Mouse (Mus musculus) frontal cortex, postnatal 14 days (tissue): ENCODE data around the gene Akap8.

Experiments used
- DNase-seq, 2 experiments: peaks; one replicate each; pipeline ENCODE4 v3.0.0; 2022; ENCODE audit warnings: low spot score in 2 of 2

Gene Akap8

GRCm38 (mm10) chr17:32284262-32285137 lies 36.5 kb downstream of the Akap8 start, which contains the start of gene Brd4:
TSS of gene Brd4 (minus strand) at chr17:32284722.
- DNase-seq: peak; percentile 82 to 87

DNA sequence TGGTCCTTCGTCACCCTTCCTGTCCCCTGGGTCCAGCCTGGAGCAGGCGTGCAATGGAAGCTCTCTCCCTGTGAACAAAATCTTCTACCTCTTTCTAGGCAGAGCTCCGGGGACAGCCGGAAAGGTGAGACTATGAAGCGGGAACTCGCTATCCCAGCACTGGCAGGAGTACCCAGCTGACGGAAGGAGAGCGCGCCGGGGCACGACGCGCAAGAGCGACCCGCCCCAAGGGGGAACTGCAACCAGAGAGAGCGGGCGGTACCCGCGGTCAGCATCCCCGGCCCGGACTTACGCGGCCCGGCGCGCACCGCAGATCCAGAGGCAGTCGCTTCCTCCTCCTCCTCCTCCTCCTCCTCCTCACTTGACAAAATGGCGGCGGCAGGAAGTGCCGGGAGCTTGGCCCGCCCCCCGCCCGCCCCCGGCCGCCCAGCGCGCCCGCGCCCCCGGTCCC lies 37.2 kb downstream of the Akap8 start:
- peak; percentile 28 to 37 for DNase-seq

DNA sequence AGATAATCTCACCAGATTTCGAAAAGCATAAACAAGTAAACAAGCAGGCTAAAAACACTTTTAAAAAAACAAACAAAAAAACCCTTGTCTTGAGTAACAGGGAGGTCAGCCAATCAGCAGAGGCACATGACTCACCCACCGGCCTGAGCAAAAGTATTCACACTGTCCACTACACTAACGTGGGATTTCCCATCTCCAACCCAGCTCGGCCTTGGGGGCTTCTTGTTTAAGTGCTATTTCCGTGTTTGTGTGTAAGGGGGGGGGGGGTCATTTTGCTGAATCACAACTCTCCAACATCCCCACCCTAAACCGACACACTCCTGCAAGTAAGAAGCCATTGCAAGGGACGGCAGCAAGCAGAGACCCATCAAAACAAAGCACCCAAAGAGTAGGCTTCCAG lies 37.7 kb downstream of the Akap8 start:
- no peak for DNase-seq

- no peak for DNase-seq
These were observed 39.3 kb downstream of the Akap8 start for GRCm38 (mm10) chr17:32281611-32282310.

DNA sequence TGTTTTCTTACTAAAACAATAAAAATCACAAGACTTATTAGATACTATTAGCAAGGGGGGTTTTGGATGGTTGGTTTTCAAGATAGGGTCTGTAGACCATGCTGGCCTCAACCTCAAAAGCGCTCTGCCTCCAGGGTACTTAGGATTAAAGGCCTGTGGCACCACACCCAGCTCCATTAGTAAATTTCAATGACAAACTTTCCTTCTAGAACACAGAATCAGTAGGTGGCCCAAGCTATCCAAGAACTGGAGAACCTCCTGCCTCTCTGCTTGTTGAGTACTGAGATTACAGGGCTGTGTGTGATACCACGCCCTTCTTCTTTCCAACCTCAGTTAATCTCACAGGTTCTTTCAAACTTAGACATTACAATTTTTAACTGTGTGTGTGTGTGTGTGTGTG lies 39.9 kb downstream of the Akap8 start:
- no peak for DNase-seq

DNA sequence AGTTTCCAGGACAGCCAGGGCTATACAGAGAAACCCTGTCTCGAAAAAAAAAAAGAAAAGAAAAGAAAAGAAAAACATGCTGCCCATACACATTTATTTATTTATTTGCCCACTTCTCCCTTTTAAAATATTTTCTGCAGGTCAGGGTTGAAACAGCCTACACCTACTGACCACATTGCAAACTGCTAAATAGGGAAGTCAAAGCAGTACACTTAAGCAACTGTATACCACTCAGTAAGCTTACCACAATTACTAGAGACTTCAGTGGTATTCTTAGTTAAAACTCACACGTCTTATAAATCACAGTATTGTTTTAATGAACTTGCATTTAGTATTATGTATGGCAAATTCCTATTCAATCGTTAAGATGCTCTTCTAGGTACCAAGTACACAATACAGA lies 40.5 kb downstream of the Akap8 start:
- no peak for DNase-seq

- no peak for DNase-seq
These were observed 43.8 kb downstream of the Akap8 start for GRCm38 (mm10) chr17:32277201-32277600.

- DNase-seq: no peak
These were observed 45.5 kb downstream of the Akap8 start for GRCm38 (mm10) chr17:32275568-32275967.

- DNase-seq: no peak
These were observed 51.9 kb downstream of the Akap8 start for GRCm38 (mm10) chr17:32269151-32269550.

DNA sequence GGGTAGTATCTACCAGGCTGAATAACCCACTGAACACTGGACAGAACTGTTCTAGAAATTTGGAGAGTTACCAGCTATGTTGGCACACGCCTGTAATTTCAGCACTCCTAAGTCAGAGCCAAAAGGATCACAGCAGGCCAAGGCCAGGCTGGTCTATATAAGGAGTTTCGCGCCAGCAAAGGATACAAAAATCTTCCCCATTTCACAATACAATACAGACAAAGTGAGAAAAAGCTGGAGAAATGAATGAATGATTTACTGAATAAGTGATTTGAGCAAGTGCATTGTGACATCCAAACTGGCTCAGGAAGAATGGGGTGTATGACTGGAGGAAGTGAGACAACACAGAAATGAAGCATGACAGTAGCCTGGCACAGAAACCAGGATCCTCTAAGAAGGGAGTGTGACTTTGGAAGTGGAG lies 52.5 kb downstream of the Akap8 start:
- DNase-seq: no peak

GRCm38 (mm10) chr17:32268096-32268495 lies 52.9 kb downstream of the Akap8 start:
- DNase-seq: no peak

DNA sequence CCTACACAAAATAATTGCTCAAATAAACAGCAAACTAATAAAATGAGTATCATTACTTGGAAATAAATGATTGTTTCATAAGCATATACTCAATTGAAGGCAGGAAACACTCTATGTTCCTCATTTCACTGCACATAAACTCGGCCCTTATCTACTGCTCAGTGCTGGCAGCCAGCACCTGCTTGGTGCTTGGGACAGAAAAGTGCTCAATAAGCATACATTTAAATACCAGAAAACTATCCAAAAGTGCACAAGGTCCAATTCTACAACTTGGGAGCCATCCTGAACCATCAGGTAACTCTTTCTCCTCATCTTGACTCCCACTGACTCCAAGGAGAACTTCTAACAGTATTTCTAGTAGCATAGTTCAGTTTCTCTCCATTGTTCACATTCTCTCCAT lies 53.4 kb downstream of the Akap8 start:
- DNase-seq: no peak

DNA sequence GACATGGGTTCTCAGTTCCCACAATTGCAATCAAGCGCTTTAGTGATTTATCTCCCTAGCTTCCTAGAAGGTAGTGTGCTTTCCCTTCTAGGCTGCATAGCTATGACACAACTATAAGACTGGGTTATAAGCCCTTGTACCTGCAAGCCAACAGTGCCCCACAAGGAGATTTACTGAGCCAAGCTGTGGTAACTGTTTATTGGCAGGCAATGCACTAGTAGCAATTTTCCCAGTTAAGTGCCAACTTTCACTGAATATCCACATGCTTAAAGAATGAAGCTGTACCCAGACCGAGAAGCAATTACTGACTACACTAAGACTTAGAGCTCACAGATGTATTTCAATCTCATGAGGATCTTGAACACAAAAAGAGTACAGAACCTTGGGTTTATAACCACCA lies 57.4 kb downstream of the Akap8 start:
- no peak for DNase-seq

DNA sequence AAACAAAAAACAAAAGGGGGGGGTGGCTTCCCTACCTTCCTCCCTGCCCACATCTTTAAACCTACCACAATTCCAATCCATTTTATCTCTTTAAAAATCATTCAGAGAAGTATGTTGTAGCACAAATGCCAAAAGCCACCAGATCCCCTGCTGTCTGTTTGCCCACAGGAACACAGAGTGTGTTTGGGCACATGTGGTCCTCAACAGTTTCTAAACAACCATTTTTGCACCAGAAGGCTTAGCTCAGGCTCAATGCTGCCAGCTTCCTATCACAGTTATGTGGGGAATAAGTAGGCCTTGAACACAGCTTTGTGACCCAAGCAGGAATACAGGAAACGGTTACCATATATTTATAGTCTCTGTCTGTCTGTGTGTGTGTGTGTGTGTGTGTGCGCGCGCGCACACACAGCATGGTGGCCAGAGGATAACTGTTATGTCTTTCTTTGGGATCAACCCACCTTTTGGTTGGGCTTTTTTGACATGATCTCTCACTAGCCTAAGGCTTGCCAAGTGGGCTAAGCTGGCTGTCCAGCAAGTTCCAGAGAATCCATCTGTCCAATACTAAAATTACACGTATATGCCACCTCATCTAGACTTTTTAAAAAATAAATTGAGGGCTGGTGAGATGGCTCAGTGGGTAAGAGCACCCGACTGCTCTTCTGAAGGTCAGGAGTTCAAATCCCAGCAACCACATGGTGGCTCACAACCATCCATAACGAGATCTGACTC lies 58.0 kb downstream of the Akap8 start:
- DNase-seq: no peak

DNA sequence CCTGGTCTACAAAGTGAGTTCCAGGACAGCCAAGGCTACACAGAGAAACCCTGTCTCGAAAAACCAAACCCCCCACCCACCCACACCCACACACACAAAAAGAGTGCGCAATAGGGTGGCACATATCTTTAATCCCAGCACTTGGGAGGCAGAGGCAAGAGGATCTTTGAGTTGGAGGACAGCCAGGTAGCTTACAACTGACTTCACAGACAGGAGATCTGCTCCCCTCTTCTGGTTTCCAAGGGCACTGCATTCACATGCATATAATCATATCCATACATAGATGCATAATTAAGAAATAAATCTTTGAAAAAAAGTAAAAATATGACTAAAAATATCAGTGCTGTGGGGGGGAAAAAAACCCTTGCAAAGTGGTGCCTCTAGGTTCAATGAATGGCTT lies 62.2 kb downstream of the Akap8 start:
- DNase-seq: no peak

DNA sequence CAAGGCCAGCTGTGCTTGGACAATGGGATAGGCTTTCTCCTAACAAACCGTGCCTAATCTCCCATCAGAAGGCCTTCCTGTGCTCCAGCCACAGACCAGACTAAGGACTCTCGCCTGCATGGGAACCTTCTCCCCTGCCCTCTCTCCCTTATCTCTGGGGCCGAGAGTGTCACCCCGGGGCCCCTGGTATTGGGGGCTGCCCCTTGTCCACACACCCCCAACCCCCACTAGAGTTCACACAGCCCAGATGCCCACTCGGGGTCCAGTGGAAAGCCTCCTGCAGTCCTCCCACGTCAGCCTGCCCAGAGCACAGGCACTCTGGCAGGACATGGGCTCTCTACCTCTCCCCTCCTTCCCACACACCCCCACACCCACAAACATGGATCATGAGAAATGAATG lies 63.1 kb downstream of the Akap8 start:
- DNase-seq: no peak

- no peak for DNase-seq
These were observed 63.6 kb downstream of the Akap8 start for GRCm38 (mm10) chr17:32257452-32257851.

GRCm38 (mm10) chr17:32256896-32257295 lies 64.1 kb downstream of the Akap8 start:
- DNase-seq: no peak
